Mouse (Mus musculus) heart, embryonic 11.5 days (tissue): ENCODE results near the gene Adcyap1r1. TPM values are rescaled to one million over a fixed set of nuclear protein-coding genes. Genes with fewer than 3 reads are reported as not detected.
A peak's percentile ranks its signal among the peaks of the same experiment; 100 is the strongest.

ENCODE experiments used
- ATAC-seq: fragments of 200-750 bp; cut with Nextera tagmentation; replicated peaks from 2 replicates; pipeline ENCODE4 v1.8.0; 2017; ENCODE audit warnings: moderate library complexity; ENCODE audit not compliant: insufficient number of reproducible peaks, low FRiP score, low TSS enrichment
- H3K27ac ChIP-seq: fragments of 300-500 bp; sonication (generic); 2 replicates; pipeline ENCODE4 v1.5.1; 2014; ENCODE audit warnings: mild to moderate bottlenecking, low read depth, low read length
- H3K27me3 ChIP-seq: fragments of 300-500 bp; sonication (generic); 2 replicates; pipeline ENCODE4 v1.6.1; 2014; ENCODE audit warnings: mild to moderate bottlenecking, low read length, mixed read lengths; ENCODE audit not compliant: control insufficient read depth, insufficient read depth
- H3K36me3 ChIP-seq: fragments of 300-500 bp; sonication (generic); 2 replicates; pipeline ENCODE4 v1.6.1; 2014; ENCODE audit warnings: mild to moderate bottlenecking, low read length, moderate library complexity, mixed read lengths; ENCODE audit not compliant: control insufficient read depth, insufficient read depth
- H3K4me1 ChIP-seq: fragments of 300-500 bp; sonication (generic); 2 replicates; pipeline ENCODE4 v1.6.1; 2014; ENCODE audit warnings: low read length; ENCODE audit not compliant: control insufficient read depth, insufficient read depth
- H3K4me2 ChIP-seq: fragments of 300-500 bp; sonication (generic); 2 replicates; pipeline ENCODE4 v1.6.1; 2014; ENCODE audit warnings: mild to moderate bottlenecking, moderate library complexity
- H3K4me3 ChIP-seq: fragments of 300-500 bp; sonication (generic); 2 replicates; pipeline ENCODE4 v1.5.1; 2014; ENCODE audit warnings: low read depth, low read length
- H3K9ac ChIP-seq: fragments of 300-500 bp; sonication (generic); 2 replicates; pipeline ENCODE4 v1.6.1; 2014; ENCODE audit warnings: mild to moderate bottlenecking, low read depth, low read length, moderate library complexity
- H3K9me3 ChIP-seq: fragments of 300-500 bp; sonication (generic); replicated peaks from 2 replicates; pipeline ENCODE4 v1.6.1; 2016; ENCODE audit warnings: low read length; ENCODE audit not compliant: control insufficient read depth
- WGBS: fragments of 180-500 bp; shearing (Covaris S2); extraction: QIAGEN DNeasy Blood & Tissue Kit; methylation state at CpG from one replicate; pipeline ENCODE4 v1.1.7; 2014; ENCODE audit not compliant: insufficient replicate concordance; 5-methylcytosine and 5-hydroxymethylcytosine counted together
- polyA plus RNA-seq: library from polyadenylated mRNA; unstranded; fragments of >200 nt; fragmentation: Nextera tagmentation; extraction: Ambion mirVana; gene quantifications from 2 replicates; pipeline ENCODE4 v1.2.1, GENCODE M21; 2014

Gene Adcyap1r1
- polyA plus RNA-seq, 1 experiment from 2014 or later: 2.6 TPM

DNA sequence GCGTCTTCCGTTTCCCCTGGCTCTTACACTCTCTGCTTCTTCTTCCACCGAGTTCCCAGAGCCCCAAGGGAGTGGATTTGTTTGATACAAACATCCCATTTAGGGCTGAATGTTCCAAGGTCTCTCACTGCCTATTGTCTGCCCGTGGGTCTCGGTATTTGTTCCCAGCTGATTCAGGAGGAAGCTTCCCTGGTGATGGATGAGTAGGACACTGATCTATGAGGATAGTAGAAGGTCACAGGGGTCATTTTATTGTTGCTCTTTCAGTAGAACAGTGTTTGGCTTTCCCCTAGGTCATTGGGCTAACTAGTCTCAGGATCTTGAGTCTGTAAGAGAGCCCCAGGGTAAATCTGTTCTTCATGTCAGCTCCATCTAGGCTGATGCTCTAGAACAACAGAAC lies 61.7 kb downstream of the Adcyap1r1 start:
- Histone ChIP-seq H3K36me3 (no peaks in the 10 kb centered on the region), H3K27ac (no peak overlapping the region), H3K4me3 (no peak overlapping the region), H3K9me3 (no peaks in the 10 kb centered on the region), H3K27me3 (no peaks in the 10 kb centered on the region), H3K4me2 (no peak overlapping the region), H3K9ac (no peak overlapping the region), H3K4me1 (0 out of 2 replicates have a peak, but pooled peaks cover 4% of the 10 kb centered on the region)
- WGBS: 60% methylated on average over 5 of the region's 5 CpGs
- no peak for ATAC-seq

DNA sequence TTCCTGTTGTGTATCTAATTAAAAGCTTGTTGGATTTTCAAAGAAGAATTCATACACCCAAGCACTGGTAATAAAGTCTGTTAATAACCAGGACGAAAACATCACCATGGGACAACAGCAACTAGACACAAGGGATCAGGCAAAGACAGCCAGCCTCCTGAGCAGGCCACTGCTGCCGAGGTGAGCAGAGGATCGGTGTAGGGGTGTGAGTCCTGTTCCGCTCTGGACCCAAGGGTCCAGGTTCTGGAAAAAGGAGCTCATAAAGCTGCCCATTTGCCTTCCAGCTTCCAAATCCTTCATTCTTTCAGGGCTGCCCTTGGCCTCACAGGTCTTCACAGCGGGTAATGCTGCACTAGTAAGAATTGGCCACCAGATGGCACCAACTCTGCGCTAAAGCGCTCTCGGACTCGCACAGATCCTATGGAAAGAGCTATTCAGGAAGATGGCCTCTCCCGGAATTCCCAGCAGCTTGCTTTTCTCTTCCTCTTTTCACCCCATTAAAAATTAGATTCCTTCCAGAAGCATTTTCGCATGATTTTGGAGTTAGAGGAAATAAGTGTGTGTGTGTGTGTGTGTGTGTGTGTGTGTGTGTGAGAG lies 67.9 kb downstream of the Adcyap1r1 start:
- Histone ChIP-seq H3K4me1 (no peaks in the 10 kb centered on the region), H3K4me2 (peak overlapping the region; percentile 43), H3K27me3 (no peaks in the 10 kb centered on the region), H3K9me3 (no peaks in the 10 kb centered on the region), H3K9ac (no peak overlapping the region), H3K4me3 (no peak overlapping the region), H3K36me3 (no peaks in the 10 kb centered on the region), H3K27ac (no peak overlapping the region)
- 16% methylated on average over 11 of the region's 11 CpGs for whole genome bisulfite sequencing
- ATAC-seq: 0 out of 2 replicates have a peak, but pooled peaks have one; percentile 65

DNA sequence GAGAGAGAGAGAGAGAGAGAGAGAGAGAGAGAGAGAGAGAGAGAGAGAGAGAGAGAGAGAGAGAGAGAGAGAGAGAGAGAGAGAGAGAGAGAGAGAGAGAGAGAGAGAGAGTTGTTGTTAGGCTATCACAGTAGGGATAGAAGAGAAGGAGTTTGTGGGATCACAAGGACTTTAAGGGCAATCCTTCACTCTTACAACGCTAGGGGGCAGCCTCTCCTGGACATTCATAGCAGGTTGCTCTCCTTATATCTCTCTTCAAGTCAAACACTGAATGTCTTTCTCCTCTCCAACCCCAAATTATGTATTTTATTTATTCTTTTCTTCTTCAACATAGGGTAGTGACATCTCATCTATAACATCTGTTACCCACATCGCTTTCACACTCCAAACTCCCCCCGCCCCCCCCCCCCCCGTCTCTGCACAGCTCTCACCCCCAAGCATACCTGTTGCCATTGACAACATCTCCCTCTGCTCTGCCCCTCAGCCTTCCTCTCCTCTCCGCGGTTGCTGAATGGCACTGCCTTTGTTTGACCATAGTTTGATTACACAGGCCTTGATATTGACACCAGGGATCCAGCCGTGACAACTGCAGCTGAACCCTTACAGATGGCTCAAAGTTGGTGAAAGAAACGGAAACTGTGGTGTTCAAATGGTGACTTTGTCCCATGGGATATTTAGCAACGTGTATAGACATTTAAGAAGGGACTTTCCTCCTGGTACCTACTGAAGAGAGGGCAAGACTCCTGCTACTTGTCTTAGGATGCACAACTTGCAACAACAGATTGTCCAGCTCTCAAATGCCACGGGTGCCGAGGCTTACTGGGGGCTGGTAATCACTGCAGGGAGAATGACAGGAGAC lies 68.7 kb downstream of the Adcyap1r1 start:
- H3K27me3 ChIP-seq: no peaks in the 10 kb centered on the region
- no peaks in the 10 kb centered on the region for H3K36me3 ChIP-seq
- ATAC-seq: no peak
- no peaks in the 10 kb centered on the region for H3K9me3 ChIP-seq
- peak overlapping the region; percentile 43 for H3K4me2 ChIP-seq
- no peaks in the 10 kb centered on the region for H3K4me1 ChIP-seq
- 56% methylated on average over 10 of the region's 11 CpGs for WGBS
- H3K9ac ChIP-seq: no peak overlapping the region
- H3K27ac ChIP-seq: no peak overlapping the region
- no peak overlapping the region for H3K4me3 ChIP-seq

DNA sequence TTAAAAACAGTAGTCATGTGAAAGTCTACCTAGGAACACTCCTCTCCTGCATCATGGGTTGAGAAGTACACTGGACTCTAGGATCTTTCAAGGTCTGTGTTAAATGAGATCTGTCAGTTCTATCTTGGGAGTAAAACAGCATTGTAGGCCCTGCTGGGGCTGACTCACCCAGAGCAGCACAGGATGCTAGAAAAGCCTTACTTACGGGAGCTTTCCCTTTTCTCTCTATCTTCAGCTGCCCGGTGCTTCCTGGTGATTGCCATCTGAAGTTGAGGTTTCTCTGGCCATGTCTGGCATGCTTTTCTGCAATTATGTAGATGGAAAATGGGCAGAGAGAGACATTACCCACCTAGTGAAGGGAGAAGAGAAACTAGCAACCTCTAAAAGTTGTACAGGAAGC lies 84.7 kb downstream of the Adcyap1r1 start:
- Histone ChIP-seq H3K9me3 (no peaks in the 10 kb centered on the region), H3K27me3 (no peaks in the 10 kb centered on the region), H3K4me3 (no peak overlapping the region), H3K27ac (no peak overlapping the region), H3K36me3 (no peaks in the 10 kb centered on the region), H3K4me1 (no peaks in the 10 kb centered on the region), H3K4me2 (no peak overlapping the region), H3K9ac (no peak overlapping the region)
- WGBS: 44% methylated on average over 2 of the region's 2 CpGs
- no peak for ATAC-seq

DNA sequence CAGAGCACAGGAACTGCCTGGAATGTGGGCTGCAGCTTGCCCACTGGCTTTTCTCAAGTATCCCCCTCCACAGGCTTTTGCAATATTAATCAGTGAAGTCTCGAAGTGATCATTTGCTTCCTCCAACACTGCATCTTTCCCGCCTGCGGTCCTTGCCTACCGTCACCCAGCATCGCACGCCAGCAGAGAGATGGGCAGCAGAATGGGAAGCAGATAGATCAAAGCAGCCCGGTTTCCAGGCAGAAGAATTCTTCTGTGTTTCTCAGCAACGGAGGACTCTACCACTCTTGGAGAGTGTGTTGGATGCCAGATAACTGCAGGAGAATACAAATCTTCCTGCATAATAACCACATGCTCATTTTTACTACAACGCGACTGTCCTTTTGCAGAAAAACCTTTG lies 87.4 kb downstream of the Adcyap1r1 start:
- no peaks in the 10 kb centered on the region for H3K9me3 ChIP-seq
- 71% methylated on average over 10 of the region's 10 CpGs for WGBS
- no peak for ATAC-seq
- H3K9ac ChIP-seq: no peak overlapping the region
- H3K27ac ChIP-seq: no peak overlapping the region
- H3K4me2 ChIP-seq: no peak overlapping the region
- no peaks in the 10 kb centered on the region for H3K4me1 ChIP-seq
- no peaks in the 10 kb centered on the region for H3K36me3 ChIP-seq
- H3K27me3 ChIP-seq: no peaks in the 10 kb centered on the region
- H3K4me3 ChIP-seq: no peak overlapping the region

DNA sequence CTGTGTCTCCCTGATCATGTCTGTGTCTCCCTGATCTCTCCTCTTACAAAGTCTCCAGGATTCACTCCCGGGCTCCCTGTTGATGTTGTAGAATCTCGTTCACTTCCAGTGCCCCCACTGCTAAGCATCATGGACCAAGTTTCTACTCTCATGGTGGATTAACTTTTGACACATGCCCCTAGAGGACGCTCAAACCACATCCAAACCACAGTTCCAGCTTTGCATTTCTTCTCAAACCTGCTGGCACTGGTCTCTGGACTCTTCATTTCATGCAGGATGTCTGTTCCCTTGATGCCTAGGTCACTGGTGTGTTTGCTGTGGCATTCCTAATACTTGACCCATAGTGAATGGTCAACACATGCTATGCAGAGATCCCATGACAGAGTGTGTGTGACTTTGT lies 90.6 kb downstream of the Adcyap1r1 start:
- Histone ChIP-seq H3K27ac (no peak overlapping the region), H3K9me3 (no peaks in the 10 kb centered on the region), H3K36me3 (no peaks in the 10 kb centered on the region), H3K4me2 (no peak overlapping the region), H3K9ac (no peak overlapping the region), H3K4me1 (no peaks in the 10 kb centered on the region), H3K27me3 (no peaks in the 10 kb centered on the region), H3K4me3 (no peak overlapping the region)
- no peak for ATAC-seq
- 45% methylated on average over 3 of the region's 3 CpGs for WGBS

DNA sequence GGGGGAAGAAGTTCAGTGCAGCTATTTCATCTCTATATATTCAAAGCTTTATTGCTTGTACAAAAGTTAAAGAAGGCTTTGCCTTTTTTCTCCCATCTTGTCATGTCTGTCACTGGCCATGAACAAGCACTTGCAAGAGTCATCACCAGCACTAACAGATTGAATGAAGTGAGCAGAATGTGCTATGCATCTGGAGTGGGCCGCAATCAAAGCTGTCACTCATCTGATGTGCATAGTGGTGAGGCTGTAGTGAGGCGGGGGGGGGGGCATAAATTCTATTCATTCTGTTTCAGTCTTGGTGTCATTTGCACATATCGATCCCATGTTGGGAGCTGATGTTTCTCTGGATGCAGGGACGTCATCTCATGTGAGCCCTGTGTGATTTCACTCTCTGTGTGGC lies 91.6 kb downstream of the Adcyap1r1 start:
- ATAC-seq: no peak
- Histone ChIP-seq H3K9ac (no peak overlapping the region), H3K27ac (no peak overlapping the region), H3K36me3 (no peaks in the 10 kb centered on the region), H3K4me2 (no peak overlapping the region), H3K27me3 (no peaks in the 10 kb centered on the region), H3K4me1 (no peaks in the 10 kb centered on the region), H3K9me3 (no peaks in the 10 kb centered on the region), H3K4me3 (no peak overlapping the region)
- WGBS: 73% methylated on average over 4 of the region's 4 CpGs

DNA sequence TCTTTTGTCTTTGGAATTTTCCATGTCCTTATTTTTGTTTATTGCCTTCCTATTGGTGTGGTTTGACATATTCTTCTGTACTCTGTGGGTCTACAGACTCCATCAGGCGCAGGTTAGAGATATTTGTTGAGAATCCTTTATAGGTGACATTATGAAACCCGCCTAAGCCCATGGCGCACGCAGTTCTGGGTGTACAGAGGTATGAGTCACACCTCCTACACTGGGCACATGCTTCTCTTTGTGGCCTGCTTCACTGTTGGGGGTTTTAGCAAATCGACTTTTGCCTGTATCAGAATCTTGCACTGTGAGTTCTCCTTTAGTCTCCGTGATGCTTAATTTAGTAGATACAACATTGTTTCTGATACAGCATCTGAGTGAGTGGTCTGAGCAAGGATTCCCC lies 97.4 kb downstream of the Adcyap1r1 start:
- 88% methylated on average over 6 of the region's 6 CpGs for WGBS
- H3K4me1 ChIP-seq: no peaks in the 10 kb centered on the region
- H3K9ac ChIP-seq: no peak overlapping the region
- no peak for ATAC-seq
- H3K36me3 ChIP-seq: no peaks in the 10 kb centered on the region
- no peak overlapping the region for H3K4me2 ChIP-seq
- no peak overlapping the region for H3K4me3 ChIP-seq
- H3K9me3 ChIP-seq: no peaks in the 10 kb centered on the region
- H3K27me3 ChIP-seq: no peaks in the 10 kb centered on the region
- H3K27ac ChIP-seq: no peak overlapping the region

DNA sequence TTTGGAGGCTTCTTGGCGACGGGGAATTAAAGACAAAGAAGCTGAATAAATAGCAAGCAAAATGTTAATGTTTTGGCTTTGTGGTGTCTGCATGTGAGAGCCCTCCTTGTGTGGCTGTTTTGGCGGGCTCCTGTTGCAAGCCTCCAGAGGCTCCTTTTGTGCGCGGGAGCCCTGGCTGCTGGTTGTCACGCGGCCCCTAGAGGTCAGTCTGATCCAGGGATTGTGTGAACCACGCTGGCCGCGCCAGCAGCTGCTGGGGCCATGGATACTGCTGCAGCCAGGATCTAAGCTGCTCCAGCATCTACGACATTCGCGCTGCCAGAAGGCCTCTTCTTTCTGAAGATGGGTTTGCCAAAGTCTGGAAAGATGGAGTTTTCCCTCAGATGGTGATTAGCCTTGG lies 99.1 kb downstream of the Adcyap1r1 start:
- ATAC-seq: no peak
- Histone ChIP-seq H3K4me1 (no peaks in the 10 kb centered on the region), H3K36me3 (no peaks in the 10 kb centered on the region), H3K4me2 (no peak overlapping the region), H3K9me3 (no peaks in the 10 kb centered on the region), H3K4me3 (no peak overlapping the region), H3K27ac (no peak overlapping the region), H3K9ac (no peak overlapping the region), H3K27me3 (no peaks in the 10 kb centered on the region)
- WGBS: 37% methylated on average over 13 of the region's 13 CpGs
